Mouse (Mus musculus) ES-CJ7 (cell line): ENCODE data around the gene Ubash3b.

Experiments used
- DNase-seq: peaks from one replicate; pipeline ENCODE4 v3.0.0; 2011; ENCODE audit warnings: low read depth, low spot score

Gene Ubash3b

GRCm38 (mm10) chr9:41054166-41054565 is 107.3 kb downstream of the Ubash3b start:
- DNase-seq: no peak

- no peak for DNase-seq
These were observed 108.0 kb downstream of the Ubash3b start for GRCm38 (mm10) chr9:41053478-41053877.

- no peak for DNase-seq
These were observed 110.2 kb downstream of the Ubash3b start for GRCm38 (mm10) chr9:41051080-41051932.

- no peak for DNase-seq
These were observed 111.0 kb downstream of the Ubash3b start for GRCm38 (mm10) chr9:41050331-41051079.

- DNase-seq: no peak
These were observed 112.2 kb downstream of the Ubash3b start for GRCm38 (mm10) chr9:41049282-41049681.

- DNase-seq: no peak
These were observed 112.7 kb downstream of the Ubash3b start for GRCm38 (mm10) chr9:41048820-41049219.

- no peak for DNase-seq
These were observed 113.3 kb downstream of the Ubash3b start for GRCm38 (mm10) chr9:41048216-41048615.

GRCm38 (mm10) chr9:41047654-41048053 is 113.8 kb downstream of the Ubash3b start:
- DNase-seq: no peak

GRCm38 (mm10) chr9:41044626-41045025 is 116.9 kb downstream of the Ubash3b start:
- peak; percentile 69 for DNase-seq

GRCm38 (mm10) chr9:41043641-41044040 is 117.9 kb downstream of the Ubash3b start:
- no peak for DNase-seq

GRCm38 (mm10) chr9:41041404-41041803 is 120.1 kb downstream of the Ubash3b start:
- no peak for DNase-seq

- no peak for DNase-seq
These were observed 123.3 kb downstream of the Ubash3b start for GRCm38 (mm10) chr9:41038150-41038664.

GRCm38 (mm10) chr9:41031590-41032489 is 129.7 kb downstream of the Ubash3b start:
- DNase-seq: no peak

GRCm38 (mm10) chr9:41029827-41030226 is 131.7 kb downstream of the Ubash3b start:
- no peak for DNase-seq

GRCm38 (mm10) chr9:41028470-41028869 is 133.0 kb downstream of the Ubash3b start:
- peak; percentile 68 for DNase-seq

- peak; percentile 19 for DNase-seq
These were observed 139.8 kb downstream of the Ubash3b start for GRCm38 (mm10) chr9:41021690-41022089.

GRCm38 (mm10) chr9:41020486-41020885 is 141.0 kb downstream of the Ubash3b start:
- no peak for DNase-seq

GRCm38 (mm10) chr9:41014512-41014911 is 147.0 kb downstream of the Ubash3b start:
- peak; percentile 9 for DNase-seq

GRCm38 (mm10) chr9:41012456-41012855 is 149.0 kb downstream of the Ubash3b start:
- DNase-seq: no peak

- no peak for DNase-seq
These were observed 149.7 kb downstream of the Ubash3b start for GRCm38 (mm10) chr9:41011512-41012436.
